Mouse (Mus musculus) forebrain, embryonic 10.5 days (tissue): ENCODE data around the gene Cmah. TPM values are rescaled to one million over a fixed set of nuclear protein-coding genes. Genes with fewer than 3 reads are reported as not detected.
A peak's percentile ranks its signal among the peaks of the same experiment; 100 is the strongest.

Experiments
- DNase-seq: peaks from one replicate; pipeline ENCODE4 v3.0.0-alpha.2; 2017; ENCODE audit warnings: low spot score; ENCODE audit errors: extremely low spot score
- H3K27ac ChIP-seq: fragments of 300-500 bp; sonication (generic); 2 replicates; pipeline ENCODE4 v1.5.1; 2016; ENCODE audit warnings: mild to moderate bottlenecking
- H3K27me3 ChIP-seq: fragments of 300-500 bp; sonication (generic); 2 replicates; pipeline ENCODE4 v1.6.1; 2016; ENCODE audit warnings: mild to moderate bottlenecking; ENCODE audit not compliant: poor library complexity, severe bottlenecking
- H3K36me3 ChIP-seq: fragments of 300-500 bp; sonication (generic); replicated peaks from 2 replicates; pipeline ENCODE4 v1.6.1; 2016; ENCODE audit warnings: mild to moderate bottlenecking, moderate library complexity
- H3K4me1 ChIP-seq: fragments of 300-500 bp; sonication (generic); 2 replicates; pipeline ENCODE4 v1.6.1; 2016
- H3K4me3 ChIP-seq: fragments of 300-500 bp; sonication (generic); 2 replicates; pipeline ENCODE4 v1.5.1; 2016; ENCODE audit warnings: mild to moderate bottlenecking, moderate library complexity
- H3K9me3 ChIP-seq: fragments of 300-500 bp; sonication (generic); 2 replicates; pipeline ENCODE4 v1.6.1; 2016; ENCODE audit warnings: mild to moderate bottlenecking, moderate library complexity
- WGBS: fragments of 180-500 bp; shearing (Covaris S2); methylation state at CpG from one replicate; pipeline ENCODE4 v1.1.7; 2016; 5-methylcytosine and 5-hydroxymethylcytosine counted together
- polyA plus RNA-seq: library from polyadenylated mRNA; unstranded; fragments of >200 nt; fragmentation: Nextera tagmentation; extraction: Ambion mirVana; gene quantifications from 2 replicates; pipeline ENCODE4 v1.2.1, GENCODE M21; 2016

Gene Cmah
- polyA plus RNA-seq, 1 experiment from 2014 or later, result 0.67 TPM

DNA sequence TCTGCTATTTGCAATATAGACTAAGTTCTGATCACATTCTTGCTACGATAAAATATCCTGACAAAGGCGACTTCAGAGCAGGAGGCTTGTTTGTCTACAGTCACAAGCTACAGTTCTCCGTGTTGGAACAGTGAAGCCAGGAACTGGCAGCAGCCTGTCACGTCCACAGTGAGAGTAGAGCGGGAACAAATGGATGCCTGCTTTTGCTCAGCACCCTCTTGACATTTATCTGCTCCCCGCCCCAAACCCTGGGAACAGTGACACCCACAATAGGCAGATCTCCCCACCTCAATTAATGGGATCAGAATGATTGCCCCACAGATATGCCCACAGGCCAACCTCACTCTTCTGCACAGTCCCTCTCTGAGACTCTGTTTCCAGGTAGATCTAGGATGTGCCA lies 153.6 kb downstream of the Cmah start:
- H3K36me3 ChIP-seq, result no peaks in the 10 kb centered on the region
- H3K9me3 ChIP-seq, result no peaks in the 10 kb centered on the region; the same call in 1 of the 2 replicates
- no peak overlapping the region for H3K27ac ChIP-seq
- H3K4me3 ChIP-seq, result no peak overlapping the region
- no peaks in the 10 kb centered on the region for H3K4me1 ChIP-seq
- H3K27me3 ChIP-seq, result no peaks in the 10 kb centered on the region
- WGBS, result 84% methylated on average over 6 of the region's 6 CpGs
- no peak for DNase-seq

DNA sequence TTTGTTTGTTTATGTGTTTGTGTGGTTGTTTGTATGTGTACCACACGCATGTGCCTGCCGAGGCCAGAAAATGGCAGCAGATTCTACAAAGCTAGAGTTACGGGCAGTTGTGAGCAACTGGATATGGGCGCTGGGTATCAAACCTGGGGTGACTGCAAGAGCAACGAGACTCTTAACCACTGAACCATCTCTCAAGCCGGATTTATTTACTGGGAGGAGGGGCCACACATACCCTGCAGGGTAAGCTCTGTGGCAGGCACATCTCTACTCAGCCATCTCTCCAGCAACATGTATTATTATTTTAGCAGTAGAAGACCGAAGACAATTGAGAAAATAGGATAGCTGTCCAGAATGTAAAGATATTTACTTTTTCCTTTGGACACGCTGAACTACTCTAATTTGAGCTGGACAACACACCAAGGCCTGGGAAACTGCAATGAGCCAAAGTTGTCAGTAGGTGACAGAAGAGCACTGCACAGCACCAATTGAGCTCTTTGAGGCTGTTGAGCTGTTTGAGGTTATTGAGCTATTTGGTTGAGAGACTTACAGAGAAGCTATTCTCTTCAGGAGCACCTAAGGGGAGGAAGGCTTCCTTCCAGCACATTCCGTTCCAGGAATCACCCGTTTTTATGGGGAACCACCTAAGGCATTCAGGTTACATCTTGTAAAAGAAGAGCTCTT lies 154.6 kb downstream of the Cmah start:
- 70% methylated on average over 10 of the region's 10 CpGs for WGBS

DNA sequence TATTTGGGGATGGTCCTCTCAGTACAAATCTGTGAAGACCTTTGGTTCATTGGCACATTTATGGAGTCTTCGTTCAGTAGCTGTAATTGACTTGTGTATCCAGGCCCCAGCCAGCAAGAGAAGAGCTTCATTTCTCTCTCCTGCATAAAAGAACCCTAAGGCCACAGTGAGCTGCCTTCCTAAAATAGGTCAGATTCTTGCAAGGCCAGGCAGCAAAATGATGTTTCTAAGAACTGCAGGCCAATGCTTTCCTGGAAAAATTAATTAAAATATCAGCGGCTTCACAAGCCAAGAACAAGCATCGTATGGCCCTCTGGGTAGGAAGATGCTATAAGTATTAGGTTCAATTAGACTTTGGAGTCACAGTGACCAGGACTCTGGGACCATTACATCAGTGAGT lies 156.5 kb downstream of the Cmah start:
- Histone ChIP-seq H3K4me3 (no peak overlapping the region), H3K27me3 (no peaks in the 10 kb centered on the region), H3K36me3 (no peaks in the 10 kb centered on the region), H3K4me1 (no peaks in the 10 kb centered on the region), H3K9me3 (no peaks in the 10 kb centered on the region), H3K27ac (no peak overlapping the region)
- no peak for DNase-seq
- WGBS, result 94% methylated on average over 3 of the region's 3 CpGs

More for the DNA sequence above, 154.6 kb downstream of the Cmah start:
- H3K27ac ChIP-seq, result no peak overlapping the region
- no peak overlapping the region for H3K4me3 ChIP-seq
- H3K9me3 ChIP-seq, result no peaks in the 10 kb centered on the region
- peak; percentile 34 for DNase-seq
- H3K4me1 ChIP-seq, result no peaks in the 10 kb centered on the region
- H3K36me3 ChIP-seq, result no peaks in the 10 kb centered on the region
- no peaks in the 10 kb centered on the region for H3K27me3 ChIP-seq

DNA sequence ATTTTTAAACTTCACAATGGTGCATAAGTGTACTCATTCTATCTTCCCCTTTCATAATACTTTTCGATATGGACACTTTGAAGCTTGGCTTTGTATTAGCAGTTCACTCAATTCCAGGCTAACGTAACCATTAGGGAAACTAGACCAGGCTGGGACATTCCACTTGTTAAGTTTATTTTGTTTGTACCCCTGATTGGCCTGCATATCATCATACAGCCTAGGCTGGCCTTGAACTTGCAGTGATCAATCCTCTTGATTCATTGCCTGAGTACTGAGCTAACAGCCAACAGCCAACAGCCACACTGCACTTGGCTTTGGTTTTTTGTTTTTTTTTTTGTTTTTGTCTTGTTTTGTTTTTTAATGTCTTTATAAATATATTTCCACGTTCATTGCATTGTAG lies 157.6 kb downstream of the Cmah start:
- Histone ChIP-seq H3K27me3 (no peaks in the 10 kb centered on the region), H3K36me3 (no peaks in the 10 kb centered on the region), H3K4me3 (no peak overlapping the region), H3K4me1 (no peaks in the 10 kb centered on the region), H3K9me3 (no peaks in the 10 kb centered on the region), H3K27ac (no peak overlapping the region)
- 92% methylated on average over 3 of the region's 3 CpGs for WGBS
- DNase-seq, result no peak

DNA sequence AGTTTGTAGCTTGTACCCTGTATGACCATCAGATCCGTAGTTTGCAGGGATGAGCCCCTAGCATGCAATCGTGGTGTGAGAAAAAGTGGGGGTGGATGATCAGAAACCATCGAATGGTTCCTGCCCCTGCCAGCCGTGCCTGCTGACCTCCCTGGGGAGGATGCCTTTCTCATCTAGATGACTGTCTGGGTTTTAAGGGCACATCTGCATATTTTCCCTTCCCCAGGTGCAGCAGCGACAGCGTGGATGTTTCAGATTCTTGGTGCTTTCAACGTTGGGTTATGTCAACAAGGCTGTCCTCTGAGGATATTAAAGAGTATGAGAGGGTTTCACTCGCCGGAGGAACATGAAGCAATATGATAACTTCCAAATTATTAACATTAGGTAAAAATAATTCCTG lies 158.8 kb downstream of the Cmah start:
- Histone ChIP-seq H3K4me1 (no peaks in the 10 kb centered on the region; the same call in 1 of the 2 replicates), H3K27me3 (no peaks in the 10 kb centered on the region), H3K9me3 (no peaks in the 10 kb centered on the region), H3K4me3 (no peak overlapping the region), H3K36me3 (no peaks in the 10 kb centered on the region), H3K27ac (no peak overlapping the region)
- WGBS, result 82% methylated on average over 9 of the region's 9 CpGs
- no peak for DNase-seq

DNA sequence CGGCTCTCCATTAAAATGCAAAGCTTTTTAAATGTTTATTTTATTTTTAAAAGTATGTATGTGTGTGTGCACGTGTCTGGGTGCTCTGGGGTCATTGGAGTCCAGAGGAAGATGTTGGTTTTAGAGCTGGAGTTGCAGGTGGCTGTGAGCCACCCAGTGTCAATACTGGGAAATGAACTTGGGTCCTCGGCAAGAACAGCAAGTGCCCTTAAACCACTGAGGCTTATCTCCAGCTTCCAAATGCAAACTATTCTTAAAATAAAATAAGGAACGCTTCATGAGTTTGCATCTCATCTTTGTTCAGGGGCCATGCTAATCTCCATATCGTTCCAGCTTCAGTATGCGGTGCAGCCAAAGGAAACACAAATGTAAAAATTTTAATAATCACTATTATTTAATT lies 159.2 kb downstream of the Cmah start:
- H3K9me3 ChIP-seq, result no peaks in the 10 kb centered on the region
- H3K27ac ChIP-seq, result no peak overlapping the region
- peaks cover 2% of the 10 kb centered on the region; the same call in 1 of the 2 replicates for H3K4me1 ChIP-seq
- no peaks in the 10 kb centered on the region for H3K27me3 ChIP-seq
- no peak overlapping the region for H3K4me3 ChIP-seq
- DNase-seq, result no peak
- 86% methylated on average over 6 of the region's 6 CpGs for WGBS
- H3K36me3 ChIP-seq, result no peaks in the 10 kb centered on the region

DNA sequence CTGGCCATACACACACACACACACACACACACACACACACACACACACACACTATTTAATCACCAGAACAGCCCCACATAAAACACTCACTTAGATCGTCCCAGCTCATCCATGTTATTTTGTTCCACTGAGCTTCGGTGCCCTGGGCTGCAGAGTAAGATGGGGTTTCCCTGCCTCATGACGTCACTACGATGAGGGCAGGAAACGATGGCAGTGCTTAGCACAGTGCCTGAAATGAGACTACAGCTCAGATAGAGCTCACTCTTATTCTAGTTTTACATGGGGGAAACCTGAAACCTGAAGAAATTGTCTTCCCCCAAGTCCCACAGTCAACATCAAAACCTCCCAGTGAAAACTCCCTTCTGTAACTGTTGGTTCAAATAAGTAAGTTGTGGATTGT lies 159.9 kb downstream of the Cmah start:
- no peaks in the 10 kb centered on the region for H3K9me3 ChIP-seq
- no peaks in the 10 kb centered on the region for H3K36me3 ChIP-seq
- no peak for DNase-seq
- H3K4me1 ChIP-seq, result peaks cover 3% of the 10 kb centered on the region; the same call in 1 of the 2 replicates
- no peak overlapping the region for H3K4me3 ChIP-seq
- H3K27ac ChIP-seq, result no peak overlapping the region
- 87% methylated on average over 5 of the region's 5 CpGs for WGBS
- H3K27me3 ChIP-seq, result no peaks in the 10 kb centered on the region

DNA sequence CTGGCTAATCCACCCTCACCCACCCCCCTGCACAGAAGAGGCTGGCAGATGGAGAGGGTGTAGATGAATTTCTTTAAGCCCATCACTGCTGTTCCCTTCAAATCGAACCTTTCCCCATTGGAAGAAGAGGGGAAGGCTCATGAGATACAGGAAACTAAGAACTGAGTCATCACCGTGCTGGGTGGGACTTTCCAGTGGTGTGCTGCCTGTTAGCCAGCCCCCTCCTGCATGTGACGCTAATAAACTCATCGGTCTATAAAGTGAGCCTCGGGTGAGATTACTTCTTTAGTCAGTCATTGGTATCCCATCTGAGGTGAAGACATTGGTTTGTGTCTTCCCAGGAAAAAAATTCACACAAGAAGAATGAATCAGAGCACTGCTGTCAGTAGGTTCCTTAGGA lies 160.3 kb downstream of the Cmah start:
- peaks cover 3% of the 10 kb centered on the region; the same call in 1 of the 2 replicates for H3K4me1 ChIP-seq
- DNase-seq, result no peak
- no peaks in the 10 kb centered on the region for H3K36me3 ChIP-seq
- H3K4me3 ChIP-seq, result no peak overlapping the region
- H3K27me3 ChIP-seq, result no peaks in the 10 kb centered on the region
- H3K9me3 ChIP-seq, result no peaks in the 10 kb centered on the region
- H3K27ac ChIP-seq, result no peak overlapping the region
- 88% methylated on average over 5 of the region's 5 CpGs for WGBS

DNA sequence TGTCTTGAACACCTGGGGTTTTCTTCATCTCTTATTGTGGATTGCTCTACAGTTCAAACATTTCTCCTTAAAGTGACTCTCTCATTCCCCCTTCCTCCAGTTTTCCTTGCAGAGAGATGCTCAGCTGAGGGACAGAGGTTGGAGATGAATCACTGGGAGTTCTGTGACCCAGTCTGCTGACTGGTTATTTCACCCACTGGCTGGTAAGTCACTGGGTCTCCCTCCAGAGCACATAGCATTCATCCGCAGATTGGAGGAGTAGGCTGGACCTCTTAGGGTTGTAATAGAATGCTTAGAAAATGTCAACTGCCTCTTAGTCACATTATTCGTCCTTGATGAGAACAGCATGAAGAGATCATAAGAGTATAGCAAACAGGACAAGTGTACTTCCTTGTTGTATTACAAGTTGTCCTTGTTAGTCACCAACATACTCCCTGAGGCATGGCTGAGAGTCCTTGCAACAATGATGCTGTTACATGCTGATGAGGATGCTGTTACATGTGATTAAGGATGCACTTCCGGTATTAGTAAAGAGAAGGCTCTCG lies 161.4 kb downstream of the Cmah start:
- DNase-seq, result no peak
- 89% methylated on average over 4 of the region's 4 CpGs for WGBS
- no peak overlapping the region for H3K4me3 ChIP-seq
- H3K27me3 ChIP-seq, result no peaks in the 10 kb centered on the region
- H3K27ac ChIP-seq, result no peak overlapping the region
- H3K9me3 ChIP-seq, result no peaks in the 10 kb centered on the region
- H3K4me1 ChIP-seq, result peaks cover 3% of the 10 kb centered on the region; the same call in 1 of the 2 replicates
- no peaks in the 10 kb centered on the region for H3K36me3 ChIP-seq

DNA sequence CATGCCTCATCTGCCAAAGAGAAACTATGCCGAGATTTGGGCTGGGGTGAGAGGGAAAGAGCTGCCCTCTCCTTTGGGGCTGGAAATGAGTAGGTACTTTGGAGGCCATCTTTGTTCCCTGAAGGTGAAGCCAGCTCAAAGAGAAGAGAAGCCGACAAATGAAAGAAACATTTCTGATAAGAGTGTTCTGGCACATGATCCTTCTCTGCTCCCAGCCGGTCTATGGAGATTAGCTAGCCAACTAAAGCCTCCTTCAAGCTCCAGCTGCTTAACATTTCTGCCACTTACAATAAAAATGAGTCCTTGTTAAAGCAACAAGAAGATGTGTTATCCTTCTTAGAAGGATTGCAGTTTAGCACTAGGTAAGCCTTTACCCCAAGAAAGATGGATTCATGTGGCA lies 162.3 kb downstream of the Cmah start:
- Histone ChIP-seq H3K4me3 (no peak overlapping the region), H3K36me3 (no peaks in the 10 kb centered on the region), H3K27me3 (no peaks in the 10 kb centered on the region), H3K27ac (no peak overlapping the region), H3K9me3 (no peaks in the 10 kb centered on the region), H3K4me1 (peaks cover 3% of the 10 kb centered on the region; the same call in 1 of the 2 replicates)
- WGBS, result 95% methylated on average over 3 of the region's 3 CpGs
- no peak for DNase-seq

DNA sequence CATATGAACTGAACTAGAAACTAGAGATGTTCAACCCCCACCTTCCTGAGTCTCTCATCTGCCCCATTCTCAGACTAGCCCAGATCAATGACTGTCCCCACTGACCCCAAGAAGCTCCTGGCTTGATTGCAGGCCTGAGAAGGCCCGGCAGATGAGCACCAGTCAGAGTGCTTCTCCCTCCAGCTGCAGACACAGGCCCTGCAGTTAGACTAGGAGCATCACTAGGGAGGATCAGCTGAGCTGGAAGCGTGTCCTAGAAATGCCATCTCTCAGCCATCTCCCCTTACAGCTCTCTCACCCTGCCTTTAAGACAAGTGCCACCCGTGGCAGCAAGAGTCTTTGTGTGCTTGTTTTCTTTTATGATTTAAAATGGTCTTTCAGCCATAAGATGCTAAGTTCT lies 162.8 kb downstream of the Cmah start:
- H3K27ac ChIP-seq, result no peak overlapping the region
- H3K9me3 ChIP-seq, result no peaks in the 10 kb centered on the region
- DNase-seq, result no peak
- no peaks in the 10 kb centered on the region for H3K27me3 ChIP-seq
- no peaks in the 10 kb centered on the region for H3K36me3 ChIP-seq
- peaks cover 3% of the 10 kb centered on the region; the same call in 1 of the 2 replicates for H3K4me1 ChIP-seq
- H3K4me3 ChIP-seq, result no peak overlapping the region
- WGBS, result 75% methylated on average over 3 of the region's 3 CpGs

DNA sequence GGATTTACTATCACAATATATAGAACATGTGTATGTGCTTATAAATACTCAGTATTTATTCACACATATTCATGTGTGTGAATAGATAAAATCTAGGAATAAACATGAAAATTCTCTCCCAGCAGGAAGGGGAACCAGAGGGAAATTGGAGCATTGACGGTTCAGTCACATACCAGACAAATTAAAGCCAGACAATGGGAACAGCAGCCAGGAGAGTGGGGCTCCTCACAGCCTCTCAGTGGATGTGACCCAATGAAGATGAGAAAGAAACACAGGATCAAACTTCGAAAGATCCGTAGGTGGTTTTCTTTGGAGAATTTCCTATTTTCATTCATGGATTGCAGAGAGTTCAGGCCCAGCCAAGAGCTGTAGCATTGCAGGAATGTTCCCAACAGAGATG lies 163.9 kb downstream of the Cmah start:
- Histone ChIP-seq H3K4me1 (peaks cover 3% of the 10 kb centered on the region; the same call in 1 of the 2 replicates), H3K36me3 (no peaks in the 10 kb centered on the region), H3K27ac (peak overlapping the region; percentile 12; the same call in 1 of the 2 replicates), H3K4me3 (no peak overlapping the region), H3K27me3 (no peaks in the 10 kb centered on the region), H3K9me3 (no peaks in the 10 kb centered on the region)
- WGBS, result 65% methylated on average over 3 of the region's 3 CpGs
- no peak for DNase-seq

DNA sequence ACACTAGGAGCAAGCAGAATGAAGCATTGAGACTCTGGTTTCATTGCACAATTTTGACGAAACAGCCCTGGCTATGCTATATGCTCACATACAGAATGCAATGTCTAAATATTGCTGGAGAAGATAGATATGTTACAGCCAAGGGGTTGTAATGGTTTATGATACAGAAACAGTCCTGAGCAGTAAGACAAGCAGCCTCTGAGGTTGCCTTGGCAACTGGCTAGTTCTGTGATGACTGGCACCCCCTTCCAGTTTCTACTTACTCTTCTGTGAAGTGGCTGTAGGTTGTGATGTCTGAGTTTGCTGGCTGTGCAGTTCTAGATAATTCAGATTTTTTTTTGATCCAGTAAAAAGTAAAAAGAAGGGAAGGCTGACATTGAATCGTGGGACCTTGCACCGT lies 166.6 kb downstream of the Cmah start:
- no peak for DNase-seq
- no peak overlapping the region for H3K4me3 ChIP-seq
- no peaks in the 10 kb centered on the region for H3K36me3 ChIP-seq
- 90% methylated on average over 3 of the region's 3 CpGs for WGBS
- no peaks in the 10 kb centered on the region for H3K27me3 ChIP-seq
- H3K9me3 ChIP-seq, result no peaks in the 10 kb centered on the region
- H3K27ac ChIP-seq, result no peak overlapping the region
- peaks cover 3% of the 10 kb centered on the region; the same call in 1 of the 2 replicates for H3K4me1 ChIP-seq
